Mouse (Mus musculus) heart, postnatal 0 days (tissue): Measurements from ENCODE around the gene Map3k4. TPM values are rescaled to one million over a fixed set of nuclear protein-coding genes. Genes with fewer than 3 reads are reported as not detected.
A peak's percentile ranks its signal among the peaks of the same experiment; 100 is the strongest.
"Not testable (repeated sequence)": the region's sequence is repeated elsewhere in the genome, so short reads cannot be mapped to it uniquely, and the experiment has no call there.

Experiments used
- ATAC-seq: fragments of 200-750 bp; cut with Nextera tagmentation; 2 replicates; pipeline ENCODE4 v1.8.0; 2017; ENCODE audit warnings: low read depth, moderate number of reproducible peaks, moderate library complexity; ENCODE audit not compliant: insufficient read depth
- DNase-seq: peaks from one replicate; pipeline ENCODE4 v3.0.0-alpha.2; 2016; ENCODE audit warnings: low spot score
- H3K27ac ChIP-seq: fragments of 300-500 bp; sonication (generic); 2 replicates; pipeline ENCODE4 v1.5.1; 2014; ENCODE audit warnings: low read depth, mild to moderate bottlenecking
- H3K27me3 ChIP-seq: fragments of 300-500 bp; sonication (generic); 2 replicates; pipeline ENCODE4 v1.6.1; 2014; ENCODE audit warnings: low read length, mixed read lengths; ENCODE audit not compliant: control insufficient read depth, insufficient read depth
- H3K36me3 ChIP-seq: fragments of 300-500 bp; sonication (generic); replicated peaks from 2 replicates; pipeline ENCODE4 v1.6.1; 2014; ENCODE audit warnings: low read length, mixed read lengths; ENCODE audit not compliant: control insufficient read depth, insufficient read depth
- H3K4me1 ChIP-seq: fragments of 300-500 bp; sonication (generic); 2 replicates; pipeline ENCODE4 v1.6.1; 2014; ENCODE audit warnings: antibody characterized with exemption; ENCODE audit not compliant: control insufficient read depth, insufficient read depth
- H3K4me2 ChIP-seq: fragments of 300-500 bp; sonication (generic); 2 replicates; pipeline ENCODE4 v1.6.1; 2014; ENCODE audit warnings: low read depth, mild to moderate bottlenecking, low read length, moderate library complexity
- H3K4me3 ChIP-seq: fragments of 300-500 bp; sonication (generic); 2 replicates; pipeline ENCODE4 v1.5.1; 2014; ENCODE audit warnings: low read depth, low read length
- H3K9ac ChIP-seq: fragments of 300-500 bp; sonication (generic); replicated peaks from 2 replicates; pipeline ENCODE4 v1.6.1; 2014; ENCODE audit warnings: low read depth, low read length, mixed read lengths
- H3K9me3 ChIP-seq: fragments of 300-500 bp; sonication (generic); replicated peaks from 2 replicates; pipeline ENCODE4 v1.6.1; 2016; ENCODE audit warnings: low read length; ENCODE audit not compliant: control insufficient read depth
- CTCF ChIP-seq: IDR thresholded peaks from 2 replicates; pipeline ENCODE4 v1.5.1; 2016; ENCODE audit warnings: antibody characterized with exemption, control low read depth, low read depth
- EP300 ChIP-seq: IDR thresholded peaks from 2 replicates; pipeline ENCODE4 v1.6.1; 2016; ENCODE audit warnings: antibody characterized with exemption, low read depth
- WGBS: fragments of 180-500 bp; shearing (Covaris S2); extraction: QIAGEN DNeasy Blood & Tissue Kit; methylation state at CpG from one replicate; pipeline ENCODE4 v1.1.7; 2014; 5-methylcytosine and 5-hydroxymethylcytosine counted together
- polyA plus RNA-seq: library from polyadenylated mRNA; unstranded; fragments of >200 nt; fragmentation: Nextera tagmentation; extraction: Ambion mirVana; gene quantifications from 2 replicates; pipeline ENCODE4 v1.2.1, GENCODE M21; 2015
- total RNA-seq: library from RNA; depleted of rRNA; stranded (reverse); fragments of >200 nt; gene quantifications from 2 replicates; pipeline ENCODE4 v1.2.3, GENCODE M21; 2014; ENCODE audit warnings: low replicate concordance

Map3k4 gene
- total and polyA plus RNA-seq, 2 experiments from 2014 or later = 25.0 to 36.0 TPM

DNA sequence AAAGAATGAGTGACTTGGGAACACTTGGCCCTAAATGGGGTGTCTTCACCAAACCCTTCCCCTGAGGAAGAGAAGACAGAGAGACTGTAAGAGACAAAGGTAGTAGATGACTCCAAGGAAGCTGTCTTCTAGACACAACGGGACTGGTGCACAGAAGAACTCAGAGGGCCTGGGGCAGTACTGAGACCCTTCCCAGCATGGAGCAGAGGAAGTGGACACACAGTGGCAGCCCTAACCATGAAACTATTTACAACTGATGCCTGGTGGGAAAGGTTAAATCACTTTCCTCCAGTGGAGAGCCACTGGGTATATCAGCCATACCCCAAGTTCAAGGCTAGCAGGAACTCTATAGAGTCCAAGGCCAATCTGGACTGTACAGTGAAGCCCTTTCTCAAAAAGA is 26.2 kb downstream of the Map3k4 start:
- H3K9ac ChIP-seq = no peak overlapping the region
- 89% methylated on average over 1 of the region's 1 CpGs for WGBS

DNA sequence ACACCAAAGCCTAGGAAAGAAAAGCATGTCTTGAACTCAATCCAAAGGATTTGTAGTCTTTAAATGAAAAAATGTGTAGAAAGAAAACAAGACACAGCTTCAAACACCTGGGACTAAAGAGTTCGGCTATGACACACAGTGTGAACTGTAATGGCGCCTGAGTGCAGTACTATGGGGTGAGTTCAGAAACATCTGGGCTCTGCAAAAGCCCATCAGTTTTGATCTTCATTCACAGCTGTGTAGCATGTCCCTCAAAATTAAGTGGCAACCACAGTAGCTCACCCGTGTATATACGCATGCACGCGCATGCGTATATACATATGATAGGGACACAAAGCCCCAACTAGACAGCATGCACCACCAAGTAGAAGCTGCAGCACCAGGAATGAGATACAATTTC is 27.4 kb downstream of the Map3k4 start:
- Histone ChIP-seq H3K4me1 (peaks cover 15% of the 10 kb centered on the region), H3K4me2 (no peak overlapping the region), H3K9me3 (no peaks in the 10 kb centered on the region), H3K4me3 (no peak overlapping the region), H3K27me3 (no peaks in the 10 kb centered on the region), H3K27ac (no peak overlapping the region), H3K9ac (no peak overlapping the region), H3K36me3 (no peaks in the 10 kb centered on the region)
- DNase-seq = no peak
- TF ChIP-seq CTCF (no peak), EP300 (no peak)
- ATAC-seq = no peak
- WGBS = 91% methylated on average over 7 of the region's 7 CpGs

More for the DNA sequence above, 26.2 kb downstream of the Map3k4 start:
- Histone ChIP-seq H3K4me2 (no peak overlapping the region), H3K4me3 (no peak overlapping the region), H3K27me3 (no peaks in the 10 kb centered on the region), H3K4me1 (peaks cover 21% of the 10 kb centered on the region), H3K27ac (no peak overlapping the region), H3K9me3 (no peaks in the 10 kb centered on the region), H3K36me3 (no peaks in the 10 kb centered on the region)
- no peak for ATAC-seq
- DNase-seq = no peak
- TF ChIP-seq CTCF (no peak), EP300 (no peak)

DNA sequence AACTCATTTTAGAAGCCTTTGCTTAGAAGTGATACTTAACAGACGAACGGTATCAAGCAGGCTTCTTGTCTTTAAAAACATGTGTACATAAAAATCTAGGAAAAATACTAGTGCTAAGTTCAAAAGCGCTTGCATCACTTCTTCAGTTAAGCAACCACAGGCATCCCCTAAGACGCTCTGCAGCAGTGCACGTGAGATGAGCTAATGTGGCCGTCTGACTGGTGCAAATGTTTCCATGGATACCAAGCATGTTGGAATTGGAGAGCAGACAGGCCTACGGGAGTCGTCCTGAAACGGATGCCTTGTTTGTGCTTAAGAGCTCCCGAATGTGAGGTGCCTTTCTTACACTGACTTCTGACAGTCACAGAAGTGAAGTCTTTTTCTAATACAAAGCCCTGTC is 27.9 kb downstream of the Map3k4 start:
- H3K36me3 ChIP-seq = no peaks in the 10 kb centered on the region
- DNase-seq (peak; percentile 61), ATAC-seq (0 out of 2 replicates have a peak, but pooled peaks have one; percentile 62)
- H3K27ac ChIP-seq = no peak overlapping the region
- WGBS = 34% methylated on average over 10 of the region's 10 CpGs
- H3K9ac ChIP-seq = no peak overlapping the region
- H3K9me3 ChIP-seq = no peaks in the 10 kb centered on the region
- H3K27me3 ChIP-seq = no peaks in the 10 kb centered on the region
- no peak for TF ChIP-seq CTCF
- TF ChIP-seq EP300 = no peak
- no peak overlapping the region for H3K4me3 ChIP-seq
- H3K4me2 ChIP-seq = no peak overlapping the region
- peaks cover 15% of the 10 kb centered on the region for H3K4me1 ChIP-seq

DNA sequence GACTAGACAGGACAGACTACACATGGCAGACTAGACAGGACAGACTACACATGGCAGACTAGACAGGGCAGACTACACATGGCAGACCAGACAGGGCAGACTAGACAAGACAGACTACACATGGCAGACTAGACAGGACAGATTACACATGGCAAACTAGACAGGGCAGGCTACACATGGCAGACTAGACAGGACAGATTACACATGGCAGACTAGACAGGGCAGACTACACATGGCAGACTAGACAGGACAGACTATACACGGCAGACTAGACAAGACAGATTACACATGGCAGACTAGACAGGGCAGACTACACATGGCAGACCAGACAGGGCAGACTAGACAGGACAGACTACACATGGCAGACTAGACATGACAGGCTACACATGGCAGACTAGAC is 28.8 kb downstream of the Map3k4 start:
- H3K36me3 ChIP-seq, H3K27ac ChIP-seq, H3K4me3 ChIP-seq, DNase-seq, H3K27me3 ChIP-seq, H3K9ac ChIP-seq, ATAC-seq, H3K9me3 ChIP-seq, H3K4me2 ChIP-seq: not testable (repeated sequence)
- WGBS = 93% methylated on average over 1 of the region's 1 CpGs
- H3K4me1 ChIP-seq = peaks cover 15% of the 10 kb centered on the region

GRCm38 (mm10) chr17:12288871-12289270 is 29.7 kb downstream of the Map3k4 start:
- 89% methylated on average over 4 of the region's 4 CpGs for WGBS

GRCm38 (mm10) chr17:12279810-12280209 is 38.8 kb downstream of the Map3k4 start:
- Histone ChIP-seq H3K4me2 (no peak overlapping the region), H3K27ac (peak overlapping the region; percentile 19; the same call in 1 of the 2 replicates), H3K36me3 (peaks cover 33% of the 10 kb centered on the region), H3K9me3 (0 out of 2 replicates have a peak, but pooled peaks cover 3% of the 10 kb centered on the region), H3K9ac (no peak overlapping the region), H3K27me3 (no peaks in the 10 kb centered on the region), H3K4me3 (no peak overlapping the region), H3K4me1 (peaks cover 14% of the 10 kb centered on the region)
- peak; percentile 64 for ATAC-seq
- TF ChIP-seq EP300 = no peak
- TF ChIP-seq CTCF = no peak
- peak; percentile 30 for DNase-seq
- 35% methylated on average over 10 of the region's 10 CpGs for WGBS

More at GRCm38 (mm10) chr17:12288871-12289270, 29.7 kb downstream of the Map3k4 start:
- H3K27me3 ChIP-seq = no peaks in the 10 kb centered on the region
- TF ChIP-seq CTCF = no peak
- no peak for TF ChIP-seq EP300
- DNase-seq = no peak
- H3K4me1 ChIP-seq = peaks cover 12% of the 10 kb centered on the region
- no peak overlapping the region for H3K27ac ChIP-seq
- ATAC-seq = no peak
- H3K9me3 ChIP-seq = no peaks in the 10 kb centered on the region
- H3K4me2 ChIP-seq = no peak overlapping the region
- no peak overlapping the region for H3K9ac ChIP-seq
- no peak overlapping the region for H3K4me3 ChIP-seq
- no peaks in the 10 kb centered on the region for H3K36me3 ChIP-seq
